Mouse (Mus musculus): ENCODE results near the gene Pstpip1.

Gene Pstpip1

DNA sequence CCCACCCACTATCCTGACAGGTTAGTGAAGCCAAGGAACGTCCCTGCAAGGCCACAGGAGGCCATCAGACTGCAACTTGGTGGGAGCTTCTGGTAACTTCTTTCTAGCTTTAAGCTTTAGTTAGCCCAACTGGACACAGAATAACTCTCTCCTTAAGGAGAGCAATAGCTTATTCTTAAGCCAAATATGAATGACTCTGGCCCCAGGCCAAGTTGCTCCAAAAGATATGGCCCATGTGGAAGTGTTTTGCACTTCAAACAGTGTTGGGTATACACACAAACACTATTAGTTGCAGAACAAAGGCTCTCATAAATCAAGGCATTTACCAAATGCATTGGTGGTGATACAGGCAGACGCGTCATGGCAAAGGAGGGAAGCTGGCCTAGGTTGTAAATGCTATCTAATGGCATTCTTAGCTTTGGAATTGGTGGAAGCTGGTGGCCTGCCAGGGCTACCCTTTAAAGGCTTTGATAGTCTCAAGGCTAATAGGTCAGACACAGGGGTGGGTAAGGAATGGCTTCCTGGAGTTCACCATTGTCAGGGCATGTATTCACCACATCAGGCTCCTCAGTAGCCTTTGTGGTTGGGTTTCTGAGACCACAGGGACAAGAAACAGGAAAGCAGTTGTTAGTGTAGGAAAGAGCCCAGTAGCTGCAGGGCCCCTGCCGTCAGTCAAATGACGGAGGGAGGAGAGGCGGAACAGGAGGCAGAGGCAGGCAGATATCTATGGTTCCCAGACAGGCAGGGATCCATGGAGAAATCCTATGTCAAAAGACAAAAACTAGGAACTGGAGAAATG lies 16.7 kb downstream of the Pstpip1 start:
- no peak for DNase-seq

DNA sequence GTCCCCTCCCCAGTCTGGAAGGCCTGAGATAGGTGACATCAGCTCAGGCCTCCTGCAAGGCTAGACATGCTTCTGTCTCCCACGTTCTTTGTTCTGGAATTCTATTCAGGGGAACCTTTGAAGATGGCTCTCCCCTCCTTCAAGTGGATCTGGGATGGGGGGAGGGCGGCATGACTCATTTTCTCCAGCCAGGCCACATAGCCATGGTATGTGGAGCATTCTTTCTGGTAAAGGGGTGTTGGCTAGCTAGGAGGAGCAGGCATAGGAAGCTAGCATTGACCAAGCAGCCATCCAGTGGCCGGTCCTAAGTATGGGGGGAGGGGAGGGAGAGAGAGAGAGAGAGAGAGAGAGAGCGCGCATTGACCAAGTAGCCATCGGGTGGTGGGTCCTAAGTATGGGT lies 17.8 kb downstream of the Pstpip1 start:
- DNase-seq: no peak

DNA sequence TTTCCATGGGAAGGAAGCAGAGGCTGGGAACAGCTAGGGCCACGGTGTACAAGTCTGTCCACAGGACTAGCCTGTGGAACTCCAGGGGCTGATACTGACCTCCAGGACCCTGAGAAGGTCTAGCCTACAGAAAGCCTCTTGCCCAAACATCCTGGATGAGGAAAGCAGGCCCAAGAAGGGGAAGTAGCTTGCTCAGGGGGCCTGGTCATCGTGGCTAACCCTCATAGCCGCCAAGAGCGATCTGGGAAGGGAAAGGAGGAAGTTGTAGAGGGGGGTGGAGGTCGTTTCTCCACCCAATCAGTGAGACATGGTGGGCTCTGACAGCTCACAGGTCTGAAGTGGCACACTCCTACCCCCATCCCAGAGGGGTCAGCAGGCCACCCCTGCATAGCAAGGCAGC lies 18.4 kb downstream of the Pstpip1 start:
- no peak for DNase-seq

DNA sequence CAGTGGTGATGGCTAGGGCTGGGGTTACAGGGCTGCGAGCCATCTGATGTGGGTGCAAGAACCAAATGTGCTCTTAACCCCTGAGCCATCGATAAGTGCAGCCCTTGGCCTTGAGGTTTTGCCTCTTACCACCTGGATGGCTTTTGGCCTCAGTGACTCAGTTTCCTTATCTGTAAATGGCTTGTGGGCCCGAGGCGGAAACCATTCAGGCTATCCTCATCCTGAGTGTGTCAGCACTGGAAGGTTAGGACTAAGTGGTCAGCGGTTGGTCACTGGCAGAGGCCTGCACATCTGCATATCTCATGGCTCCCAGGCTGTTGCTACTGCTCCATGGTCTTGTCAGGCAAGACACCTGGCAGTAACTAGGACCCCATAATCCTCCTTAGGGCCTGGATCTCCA lies 28.3 kb downstream of the Pstpip1 start:
- no peak for DNase-seq

DNA sequence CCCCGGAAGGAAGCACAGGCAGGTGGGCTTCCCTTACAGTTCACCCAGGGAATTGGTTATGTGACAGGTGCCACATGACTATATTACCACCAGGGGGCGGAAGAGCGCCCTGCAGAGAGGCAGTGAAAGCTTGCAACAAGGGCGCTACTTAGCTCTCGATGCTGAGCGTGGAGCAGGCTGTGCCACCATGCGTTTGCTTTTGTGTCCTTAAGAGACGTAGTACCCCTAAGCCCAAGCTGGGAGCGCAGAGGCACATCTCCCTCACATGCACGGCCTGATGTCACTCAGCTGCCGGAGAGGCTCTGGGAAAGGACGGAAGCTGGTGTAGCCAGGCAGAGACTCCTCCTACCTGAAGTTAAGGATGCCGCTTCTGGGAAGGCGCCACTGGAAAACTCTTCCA lies 28.8 kb downstream of the Pstpip1 start:
- DNase-seq: peak; percentile 63 to 82

DNA sequence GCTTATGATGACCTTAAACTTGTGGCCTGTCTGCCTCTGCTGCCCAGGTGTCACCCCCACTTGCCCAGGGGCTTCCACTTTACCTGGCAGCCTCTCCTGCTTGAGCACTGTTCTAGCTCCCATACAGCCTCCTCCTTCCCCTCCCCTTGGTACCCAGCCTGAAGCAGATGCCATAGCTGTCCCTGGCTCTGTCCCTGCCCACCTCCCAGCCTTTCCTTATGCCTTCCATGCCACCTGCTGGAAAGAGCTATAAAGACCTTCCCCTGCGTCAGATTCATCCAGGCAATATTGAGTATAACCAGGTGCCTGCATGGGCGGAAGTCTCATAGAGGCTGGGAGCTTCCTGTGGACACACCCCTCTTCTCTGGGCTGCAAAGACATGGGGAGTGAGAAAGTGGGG lies 29.9 kb downstream of the Pstpip1 start:
- no peak for DNase-seq

DNA sequence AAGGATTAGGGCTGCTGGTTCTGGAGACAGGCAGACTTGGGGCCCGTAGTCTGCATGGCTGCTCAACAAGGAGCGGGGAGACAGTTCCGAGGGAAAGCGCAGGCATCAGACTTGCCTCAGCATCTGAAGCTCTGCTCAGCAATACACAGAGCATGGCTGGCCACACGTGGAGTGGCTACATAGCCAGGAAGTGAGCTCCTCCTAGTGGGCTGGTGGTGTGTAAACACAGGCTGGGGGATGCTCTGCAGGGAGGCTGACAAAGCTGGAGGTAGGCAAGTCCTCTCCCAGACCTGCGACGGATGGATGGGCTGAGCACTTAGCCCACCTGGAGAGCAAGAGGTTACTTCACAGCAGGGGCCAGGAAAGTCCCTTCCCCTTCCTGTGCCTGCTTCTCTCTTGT lies 31.3 kb downstream of the Pstpip1 start:
- peak; percentile 45 to 70 for DNase-seq

DNA sequence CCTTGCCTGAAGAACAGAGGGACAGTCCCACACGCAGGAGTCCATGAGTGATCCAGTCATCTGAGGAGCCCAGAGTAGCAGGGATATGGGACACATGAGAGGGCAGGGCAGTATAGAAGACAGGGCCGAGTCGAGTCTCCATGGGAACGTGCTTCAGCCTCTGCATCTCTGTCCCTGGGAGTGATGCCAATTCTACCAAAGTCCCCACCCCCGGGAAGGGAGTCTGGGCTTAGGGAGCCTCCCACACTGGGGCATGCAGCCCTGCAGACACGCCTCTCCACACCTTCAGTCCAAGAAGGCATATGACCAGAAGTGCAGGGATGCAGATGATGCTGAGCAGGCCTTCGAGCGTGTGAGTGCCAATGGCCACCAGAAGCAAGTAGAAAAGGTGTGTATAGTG lies 33.2 kb downstream of the Pstpip1 start:
- peak; percentile 25 to 43 for DNase-seq

DNA sequence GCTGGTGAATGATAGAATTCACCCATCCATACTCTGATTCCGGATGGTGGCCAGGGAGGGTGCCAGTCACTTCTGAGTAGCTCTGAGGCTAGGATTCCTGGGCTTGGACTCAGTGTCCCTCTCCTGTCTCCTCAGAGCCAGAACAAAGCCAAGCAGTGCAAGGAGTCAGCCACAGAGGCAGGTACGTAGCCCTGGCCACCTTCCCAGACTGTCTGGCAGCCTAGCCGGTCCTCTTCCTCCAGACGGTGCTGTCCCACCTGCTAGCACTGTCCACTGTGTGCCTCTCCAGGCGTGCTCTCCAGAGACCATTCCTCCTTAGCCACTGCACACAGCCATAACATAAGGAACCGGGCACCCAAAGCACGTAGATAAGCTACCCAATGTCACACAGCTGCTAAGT lies 33.9 kb downstream of the Pstpip1 start:
- DNase-seq: peak in 1 of 2 experiments; percentile 23

DNA sequence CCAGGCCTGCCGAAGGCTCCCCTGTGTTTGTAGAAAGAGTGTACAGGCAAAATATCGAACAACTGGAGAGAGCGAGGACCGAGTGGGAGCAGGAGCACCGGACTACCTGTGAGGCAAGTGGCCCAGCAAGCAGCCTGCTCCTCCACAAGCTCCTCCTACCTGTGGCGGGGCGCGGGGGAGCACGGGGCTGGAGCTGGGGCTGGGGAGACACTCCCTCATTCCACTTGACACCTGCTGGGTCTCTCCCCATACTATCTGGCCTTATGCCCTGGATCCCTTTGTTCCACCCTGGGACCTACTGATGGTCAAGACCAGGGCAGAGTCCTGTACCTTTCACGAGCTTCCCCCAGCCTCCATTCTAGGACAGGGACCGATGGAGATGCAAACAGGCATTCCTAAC lies 34.8 kb downstream of the Pstpip1 start:
- no peak for DNase-seq

DNA sequence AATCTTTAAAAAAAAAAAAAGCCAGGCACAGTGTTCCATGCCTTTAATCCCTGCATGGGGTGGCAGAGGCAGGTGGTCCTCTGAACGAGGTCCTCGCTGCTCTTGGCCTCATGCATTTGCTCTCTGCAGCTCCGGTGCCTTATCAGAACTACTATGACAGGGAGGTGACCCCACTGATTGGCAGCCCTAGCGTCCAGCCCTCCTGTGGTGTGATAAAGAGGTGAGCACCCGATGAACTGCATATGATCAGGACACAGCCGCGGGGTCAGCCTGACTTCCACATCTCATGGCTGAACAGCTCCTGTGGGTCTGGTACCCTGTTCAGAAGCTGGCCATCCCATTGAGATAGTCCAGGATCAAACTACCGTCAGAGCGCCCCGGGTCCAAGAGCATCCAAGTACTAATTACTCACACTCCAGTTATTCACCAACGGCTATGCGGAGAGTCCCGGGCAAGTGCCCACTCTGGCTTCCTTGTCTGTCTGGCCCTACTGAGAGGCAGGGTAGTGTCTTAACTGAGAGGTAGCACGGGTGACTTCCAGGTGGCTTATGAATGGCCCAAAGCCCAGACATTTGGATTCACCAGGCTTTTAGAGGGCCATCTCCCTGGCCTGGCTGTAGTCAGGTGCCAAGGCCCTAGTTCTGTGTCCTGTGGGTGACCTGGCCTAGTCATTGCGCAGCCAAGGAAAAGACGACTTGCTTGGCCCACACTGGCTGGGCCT lies 36.9 kb downstream of the Pstpip1 start:
- no peak for DNase-seq

DNA sequence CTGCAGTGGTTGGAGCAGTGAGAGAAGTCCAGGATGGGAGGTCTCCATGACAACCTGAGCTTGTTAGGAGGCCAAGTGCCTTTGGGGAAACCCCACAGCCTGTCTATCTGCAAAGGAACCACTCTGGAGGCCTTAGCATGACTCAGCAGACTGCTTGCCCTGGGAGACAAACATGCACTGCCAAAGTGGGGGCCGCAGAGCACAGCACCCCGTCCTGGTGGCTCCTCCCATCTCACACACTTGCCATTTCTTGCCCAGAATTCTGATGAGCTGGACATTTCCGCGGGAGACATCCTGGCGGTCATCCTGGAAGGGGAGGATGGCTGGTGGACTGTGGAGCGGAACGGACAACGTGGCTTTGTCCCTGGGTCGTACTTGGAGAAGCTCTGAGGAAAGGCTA lies 38.6 kb downstream of the Pstpip1 start:
- DNase-seq: peak; percentile 63 to 67

DNA sequence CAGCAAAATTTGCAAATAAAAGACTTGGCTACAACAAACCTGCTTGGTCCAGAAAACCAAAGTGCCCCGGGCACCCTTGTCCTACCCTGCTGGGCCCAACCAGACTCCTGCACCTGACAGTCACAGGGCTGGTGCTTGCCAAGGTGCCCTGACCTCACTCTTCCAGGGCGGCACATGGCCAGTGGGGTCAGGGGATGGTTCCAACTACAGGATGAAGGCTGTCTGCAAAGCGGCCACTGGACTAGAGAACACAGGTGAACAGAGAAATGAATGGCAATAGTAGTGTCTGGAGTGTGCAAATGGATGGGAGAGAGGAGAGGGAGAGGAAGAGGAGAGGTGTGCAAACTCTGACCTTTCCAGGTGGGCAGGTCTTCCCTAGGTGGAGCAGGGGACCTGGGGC lies 40.2 kb downstream of the Pstpip1 start:
- peak; percentile 26 to 41 for DNase-seq

DNA sequence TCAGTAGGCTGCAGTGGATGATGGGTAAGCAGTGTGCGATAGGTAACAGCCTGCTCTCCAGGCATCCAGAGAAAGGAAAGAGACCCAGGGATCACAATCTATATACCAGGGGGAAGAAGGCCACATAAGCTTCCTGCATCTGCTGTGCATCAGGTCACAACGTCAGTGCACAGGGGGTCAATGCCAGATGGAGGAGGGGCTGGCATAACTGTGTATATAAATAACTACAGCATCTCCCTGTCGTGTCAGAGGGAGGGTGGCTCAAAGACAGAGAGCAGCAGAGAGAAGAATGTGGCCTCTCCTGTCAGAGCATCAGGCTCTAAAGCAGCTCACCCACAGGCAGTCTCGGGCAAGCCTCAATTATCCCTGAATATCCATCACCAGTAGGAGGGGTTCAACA lies 40.8 kb downstream of the Pstpip1 start:
- no peak for DNase-seq

DNA sequence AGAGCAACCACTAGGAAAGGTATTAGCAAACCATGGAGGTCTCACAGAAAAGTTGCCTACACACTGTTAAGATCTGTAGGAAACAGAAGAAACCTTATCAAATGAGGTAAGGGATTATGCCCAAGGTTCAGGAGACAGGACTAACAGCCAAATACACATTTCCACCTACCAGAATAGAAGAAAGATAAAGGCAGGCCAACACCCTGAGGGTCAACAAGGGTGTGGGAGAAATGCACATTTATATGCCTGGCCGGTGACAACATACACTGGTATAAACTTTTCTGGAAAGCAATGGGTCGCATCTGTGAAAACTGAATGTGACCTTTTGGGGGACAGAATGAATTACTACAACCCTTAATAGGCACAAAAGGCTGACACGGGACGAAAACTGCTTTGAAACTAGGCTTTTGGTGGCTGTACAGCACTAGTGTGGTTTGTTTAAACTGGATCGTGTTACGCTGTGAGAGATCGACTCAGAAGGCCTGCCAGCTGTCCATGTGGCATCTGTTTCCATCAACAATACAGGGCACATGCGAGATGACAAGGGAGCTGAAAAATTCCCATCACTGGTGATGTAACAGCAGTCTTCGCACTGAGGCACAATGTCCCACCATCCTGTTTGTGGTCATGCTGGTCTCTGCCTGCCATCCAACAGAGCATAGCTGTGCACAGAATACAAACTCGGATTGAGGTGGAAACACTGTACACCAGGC lies 42.2 kb downstream of the Pstpip1 start:
- no peak for DNase-seq

DNA sequence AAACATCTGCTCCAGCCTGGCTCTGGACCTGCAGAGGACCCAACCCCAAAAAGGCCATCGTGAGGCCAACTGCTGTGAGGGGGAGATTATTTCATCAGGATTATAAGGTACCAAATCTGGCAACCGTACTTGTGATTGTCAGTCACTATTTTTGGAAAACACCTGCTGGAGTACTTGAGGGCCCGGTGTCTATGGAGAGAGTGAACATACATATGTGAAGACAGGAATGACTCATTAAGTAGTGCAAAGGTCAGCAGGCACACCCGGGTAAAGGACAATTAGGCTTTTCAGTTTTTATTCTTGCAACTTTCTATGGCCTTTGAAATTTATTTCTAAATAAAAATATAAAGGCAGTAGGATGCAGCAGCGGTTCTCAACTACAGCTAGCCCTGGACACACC lies 44.2 kb downstream of the Pstpip1 start:
- no peak for DNase-seq

DNA sequence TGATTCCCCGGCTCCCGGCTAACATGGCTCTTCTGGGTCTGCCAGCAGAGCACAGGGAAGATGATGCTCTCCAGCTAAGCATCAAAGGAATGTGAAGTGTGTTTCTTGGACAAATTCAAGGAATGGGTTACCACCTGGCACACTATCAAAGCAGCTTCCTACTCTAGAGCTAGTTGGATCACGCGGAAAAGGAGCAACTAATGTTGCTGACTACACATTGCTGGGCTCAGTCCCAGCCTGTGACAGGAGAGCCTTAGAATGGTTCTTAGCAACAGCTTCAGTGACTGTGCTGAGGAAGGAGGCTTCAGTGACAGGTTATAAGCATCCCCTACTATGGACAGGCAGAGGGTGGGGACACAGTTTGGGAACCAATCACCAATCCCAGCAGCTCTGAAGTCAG lies 44.9 kb downstream of the Pstpip1 start:
- DNase-seq: no peak

DNA sequence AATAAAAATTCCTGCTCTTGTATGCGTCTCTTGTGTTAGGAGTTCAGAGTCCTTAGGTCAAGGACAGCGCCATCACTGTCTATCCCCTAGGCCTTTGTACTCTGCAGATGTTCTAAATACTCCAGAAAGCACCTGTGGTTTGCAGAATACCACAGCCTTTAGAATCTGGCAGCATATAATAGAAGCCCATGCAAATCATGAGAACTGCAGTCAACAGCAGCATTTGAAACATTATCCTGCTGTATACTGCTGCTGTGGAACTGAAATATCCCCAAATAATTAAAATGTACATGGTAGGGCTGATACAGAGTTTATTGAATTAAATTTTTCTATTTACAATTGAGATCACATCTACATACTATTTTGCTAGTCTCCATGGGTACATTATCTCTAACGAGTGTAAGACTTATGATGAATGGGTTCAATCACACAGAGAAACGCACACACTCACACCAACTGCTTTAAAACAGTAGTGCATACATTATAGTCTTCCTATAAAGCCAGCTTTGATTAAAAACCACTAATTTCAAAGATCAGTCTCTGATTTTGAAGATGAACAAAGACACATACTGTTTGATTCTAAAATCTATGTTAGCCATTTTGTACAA lies 45.9 kb downstream of the Pstpip1 start:
- DNase-seq: no peak

DNA sequence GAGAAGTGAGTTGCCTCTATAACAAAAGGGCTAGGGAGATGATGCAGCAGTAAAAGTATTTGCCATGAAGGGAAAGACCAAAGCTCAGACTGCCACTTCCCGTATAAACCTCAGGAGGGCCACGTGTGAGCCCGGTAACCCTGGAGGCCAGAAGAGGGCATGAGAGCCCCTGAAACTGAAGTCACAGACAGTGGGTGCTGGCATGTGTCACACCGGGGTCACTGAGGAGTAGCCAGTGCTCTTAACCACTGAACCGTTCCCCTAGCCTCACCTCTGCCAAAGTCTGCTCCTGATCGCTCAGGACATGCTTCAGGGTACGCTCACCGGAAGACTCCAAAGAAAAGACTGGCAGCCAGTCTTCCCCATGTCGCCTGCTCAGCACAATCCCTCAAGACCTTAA lies 52.0 kb downstream of the Pstpip1 start:
- peak; percentile 75 to 87 for DNase-seq

DNA sequence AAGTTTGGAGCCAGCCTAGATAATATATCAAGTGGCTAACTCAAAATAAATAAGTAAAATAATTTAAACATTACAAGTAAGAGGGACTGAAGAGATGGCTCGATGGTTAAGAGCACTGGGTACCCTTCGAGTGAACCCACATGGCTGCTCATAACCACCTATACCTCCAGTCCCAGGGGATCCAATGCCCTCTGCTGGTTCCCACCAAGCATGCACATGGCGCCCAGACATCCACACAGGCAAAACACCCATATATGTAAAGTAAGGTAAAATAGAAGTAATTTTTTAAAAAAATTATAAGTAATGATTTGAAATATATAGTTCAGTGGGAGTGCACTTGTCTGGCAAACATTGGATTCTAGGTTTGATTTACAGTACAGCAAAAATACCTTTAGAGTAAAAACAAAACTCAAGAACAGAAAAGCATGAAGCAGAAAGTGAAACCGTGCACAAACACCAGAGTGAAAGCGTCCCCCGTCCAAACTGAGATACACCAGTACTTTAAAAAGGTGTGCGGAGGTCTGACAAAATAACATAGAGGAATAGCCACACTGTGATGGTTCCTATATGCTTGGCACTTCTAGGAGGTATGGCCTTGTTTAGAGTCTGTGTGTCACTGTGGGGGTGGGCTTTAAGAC lies 54.7 kb downstream of the Pstpip1 start:
- no peak for DNase-seq

DNA sequence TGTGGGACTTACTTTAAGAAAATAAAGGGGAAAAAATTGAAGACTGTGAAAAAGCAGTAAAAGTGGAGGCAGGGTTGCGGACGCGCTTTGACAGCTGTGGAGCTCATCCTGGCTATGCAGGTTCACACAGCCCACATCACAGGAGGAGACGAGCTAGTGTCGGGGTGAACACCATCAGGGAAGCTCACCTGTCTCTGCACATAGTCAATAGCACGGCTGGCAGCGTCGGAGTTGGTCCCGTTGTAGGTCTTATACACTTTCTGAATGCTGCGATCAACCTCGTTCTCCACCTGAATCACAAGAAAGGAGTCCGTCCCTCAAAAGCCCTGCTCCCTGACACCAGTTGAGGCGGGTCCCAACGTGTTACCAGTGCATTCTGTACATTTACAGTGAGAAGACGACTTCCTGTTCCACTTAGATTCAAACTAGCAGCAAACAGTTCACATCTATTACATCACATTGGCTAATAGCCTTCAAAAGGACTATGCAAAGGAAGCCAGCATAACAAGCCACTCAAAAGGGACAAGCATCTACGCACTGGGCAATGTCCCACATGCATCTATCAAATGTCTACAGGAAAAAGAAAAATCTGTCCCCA lies 56.7 kb downstream of the Pstpip1 start:
- no peak for DNase-seq

DNA sequence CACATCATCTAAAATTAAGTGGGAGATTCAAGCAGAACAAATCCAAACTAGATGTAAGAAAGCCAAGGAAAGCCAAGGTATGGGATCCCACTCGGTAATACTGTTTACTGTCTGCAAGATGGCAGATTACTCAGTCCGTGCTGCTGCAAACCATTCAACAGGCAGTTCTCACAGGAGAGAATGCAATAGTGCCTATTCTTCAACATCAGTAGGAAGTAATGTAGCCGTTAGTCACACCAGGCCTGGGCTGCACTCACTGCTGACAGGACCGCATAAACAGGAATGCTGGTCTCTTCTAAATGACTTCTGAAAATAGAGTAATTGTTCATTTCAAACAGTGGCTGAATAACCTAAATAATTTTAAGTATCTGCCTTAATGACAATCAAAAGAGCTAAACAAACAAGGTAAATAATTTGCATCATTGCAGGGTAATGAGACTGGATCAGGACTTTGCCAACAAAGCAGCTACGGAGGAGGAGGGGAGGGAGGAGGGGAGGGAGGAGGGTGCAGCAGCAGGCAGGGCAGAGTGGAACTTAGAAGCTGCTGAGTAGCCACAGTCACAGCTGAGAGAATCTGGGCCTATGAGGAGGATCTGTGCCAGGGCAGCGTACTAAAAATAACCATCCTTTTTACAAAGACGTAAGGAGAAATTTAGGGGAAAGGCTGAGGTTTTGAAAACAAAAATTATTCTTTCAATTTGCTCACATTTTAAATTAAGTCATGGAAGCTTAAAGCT lies 62.2 kb downstream of the Pstpip1 start:
- peak; percentile 77 to 83 for DNase-seq

Measured in kidney, postnatal 36 days (tissue).